Mouse (Mus musculus) liver, embryonic 14.5 days (tissue): Measurements from ENCODE around the gene Hspa1a. TPM values are rescaled to one million over a fixed set of nuclear protein-coding genes. Genes with fewer than 3 reads are reported as not detected.
A peak's percentile ranks its signal among the peaks of the same experiment; 100 is the strongest.

Source experiments
- ATAC-seq: fragments of 200-750 bp; cut with Nextera tagmentation; 2 replicates; pipeline ENCODE4 v1.8.0; 2017; ENCODE audit warnings: moderate number of reproducible peaks, mild to moderate bottlenecking, moderate library complexity; ENCODE audit not compliant: insufficient read depth
- DNase-seq, 3 experiments: peaks; one replicate each; pipeline ENCODE4 v3.0.0-alpha.2; 2012 to 2013; ENCODE audit warnings: low read depth in 3 of 3, low spot score in 3 of 3
- H3K27ac ChIP-seq: fragments of 300-500 bp; sonication (generic); 2 replicates; pipeline ENCODE4 v1.5.1; 2014; ENCODE audit warnings: moderate library complexity, mild to moderate bottlenecking, control low read depth, inconsistent platforms
- H3K27me3 ChIP-seq: fragments of 300-500 bp; sonication (generic); 2 replicates; pipeline ENCODE4 v1.6.1; 2014; ENCODE audit warnings: mild to moderate bottlenecking, low read length, moderate library complexity; ENCODE audit not compliant: control insufficient read depth, insufficient read depth
- H3K36me3 ChIP-seq: fragments of 300-500 bp; sonication (generic); replicated peaks from 2 replicates; pipeline ENCODE4 v1.6.1; 2014; ENCODE audit warnings: low read depth; ENCODE audit not compliant: control insufficient read depth, insufficient read depth
- H3K4me1 ChIP-seq, 2 experiments: fragments of 200-500 bp in 1 of 2; fragments of 300-500 bp in 1 of 2; sonication (generic) in 1 of 2; replicated peaks; 2 replicates each; pipeline ENCODE4 v1.6.1; 2012 to 2014; ENCODE audit warnings: antibody characterized with exemption in 1 of 2, inconsistent platforms in 1 of 2, low read length in 1 of 2; ENCODE audit not compliant: control insufficient read depth in 2 of 2, insufficient read depth in 2 of 2
- H3K4me2 ChIP-seq: fragments of 300-500 bp; sonication (generic); 2 replicates; pipeline ENCODE4 v1.6.1; 2014; ENCODE audit warnings: low read depth, mild to moderate bottlenecking, control low read depth, moderate library complexity
- H3K4me3 ChIP-seq, 2 experiments: fragments of 200-500 bp in 1 of 2; fragments of 300-500 bp in 1 of 2; sonication (generic) in 1 of 2; 2 replicates each; pipeline ENCODE4 v1.5.1; 2012 to 2014; ENCODE audit warnings: low read depth in 2 of 2, low read length in 2 of 2, mild to moderate bottlenecking in 2 of 2, control low read depth in 1 of 2, inconsistent platforms in 1 of 2, moderate library complexity in 1 of 2; ENCODE audit not compliant: insufficient read depth in 1 of 2
- H3K9ac ChIP-seq: fragments of 300-500 bp; sonication (generic); replicated peaks from 2 replicates; pipeline ENCODE4 v1.6.1; 2014; ENCODE audit warnings: mild to moderate bottlenecking, control low read depth, moderate library complexity
- H3K9me3 ChIP-seq: fragments of 300-500 bp; sonication (generic); 2 replicates; pipeline ENCODE4 v1.6.1; 2016; ENCODE audit warnings: low read length, mixed read lengths; ENCODE audit not compliant: control insufficient read depth
- CTCF ChIP-seq: IDR thresholded peaks from 2 replicates; pipeline ENCODE4 v1.5.1; 2016; ENCODE audit warnings: antibody characterized with exemption, low read depth, control low read depth
- EP300 ChIP-seq: IDR thresholded peaks from 2 replicates; pipeline ENCODE4 v1.6.1; 2016; ENCODE audit warnings: antibody characterized with exemption, low read depth
- WGBS: fragments of 180-500 bp; shearing (Covaris S2); extraction: QIAGEN DNeasy Blood & Tissue Kit; methylation state at CpG from one replicate; pipeline ENCODE4 v1.1.7; 2014; ENCODE audit not compliant: insufficient replicate concordance; 5-methylcytosine and 5-hydroxymethylcytosine counted together
- polyA plus RNA-seq, 2 experiments: library from polyadenylated mRNA; depleted of rRNA in 1 of 2; stranded (reverse) in 1 of 2; unstranded in 1 of 2; fragments of >200 nt; fragmentation: Nextera tagmentation in 1 of 2; extraction: Ambion mirVana in 1 of 2; gene quantifications; 2 replicates each; pipeline versions ENCODE4 v1.2.1 to v1.2.3; 2012 to 2014

Gene Hspa1a
- polyA plus RNA-seq, 2 experiments = 0.41 to 0.90 TPM

DNA sequence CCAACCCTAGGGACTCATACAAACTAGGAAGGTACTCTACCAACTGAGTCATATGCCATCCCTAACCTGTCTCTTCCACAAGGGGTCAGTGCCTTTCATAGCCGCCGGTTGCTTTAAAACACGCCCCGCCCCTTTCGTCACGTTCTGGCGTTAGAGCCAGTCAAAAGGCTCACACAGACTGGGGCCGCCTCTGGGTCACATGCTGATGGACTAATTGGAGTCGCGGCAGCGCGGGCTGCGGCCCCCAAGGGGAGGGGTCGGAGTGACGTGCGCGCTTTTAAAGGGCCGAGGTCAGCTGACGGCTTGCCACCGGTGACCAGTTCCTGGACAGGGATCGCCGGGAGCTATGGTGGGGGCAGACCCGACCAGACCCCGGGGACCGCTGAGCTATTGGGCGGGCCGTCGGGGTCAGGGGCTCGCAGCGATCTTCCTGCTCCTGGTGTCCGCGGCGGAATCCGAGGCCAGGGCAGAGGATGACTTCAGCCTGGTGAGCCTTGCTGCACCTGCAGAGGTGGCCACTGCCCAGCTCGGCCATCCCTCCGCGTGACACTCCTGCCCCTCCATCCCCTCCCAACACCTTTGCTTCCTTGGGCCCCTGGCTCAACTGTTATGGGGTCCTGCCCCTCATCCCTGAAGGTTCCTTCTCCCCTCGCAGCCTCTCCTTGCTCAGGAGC lies 40.8 kb downstream of the Hspa1a start, which contains the start of gene Neu1:
Gene Neu1 (plus strand): TSS at position 193 of the 674 bp plus-strand sequence.
- H3K9ac ChIP-seq = peak within 1 kb of the TSS; percentile 58
- peak; percentile 93 for ATAC-seq
- H3K4me2 ChIP-seq = peak within 1 kb of the TSS; percentile 89
- peak; percentile 93 to 95 (median 93) for DNase-seq
- under 1% methylated on average over 38 of the region's 38 CpGs for WGBS
- peaks cover 2 to 5% of the 10 kb centered on the region in 2 experiments; a peak in 3 of 4 replicates for H3K4me1 ChIP-seq
- peak within 1 kb of the TSS; percentile 61 to 62 for H3K4me3 ChIP-seq
- H3K27me3 ChIP-seq = no peaks in the 10 kb centered on the region
- peak; percentile 86 for TF ChIP-seq CTCF
- no peak for TF ChIP-seq EP300
- no peaks in the 10 kb centered on the region for H3K36me3 ChIP-seq
- H3K9me3 ChIP-seq = no peaks in the 10 kb centered on the region
- H3K27ac ChIP-seq = no peak within 1 kb of the TSS

DNA sequence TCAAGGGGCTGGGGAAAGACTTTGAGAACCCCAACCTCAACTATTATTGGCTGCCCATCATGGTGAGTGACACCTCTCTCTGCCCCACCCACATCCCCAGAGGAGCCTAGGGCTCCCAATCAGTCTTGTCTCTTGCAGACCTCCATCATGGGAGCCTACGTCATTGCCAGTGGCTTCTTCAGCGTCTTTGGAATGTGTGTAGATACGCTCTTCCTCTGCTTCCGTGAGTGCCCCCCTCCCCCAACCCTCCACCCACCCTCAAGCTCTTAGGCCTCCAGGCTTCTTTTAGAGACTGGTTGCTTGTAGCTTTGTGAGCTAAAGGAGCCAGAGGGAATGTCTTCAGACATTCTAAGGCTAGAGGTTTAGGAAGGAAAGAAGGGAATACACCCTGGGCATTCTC lies 43.1 kb downstream of the Hspa1a start:
- Histone ChIP-seq H3K4me1 (peaks cover 2 to 5% of the 10 kb centered on the region in 2 experiments; a peak in 3 of 4 replicates), H3K4me2 (no peak overlapping the region), H3K27me3 (no peaks in the 10 kb centered on the region), H3K9me3 (no peaks in the 10 kb centered on the region), H3K27ac (no peak overlapping the region), H3K4me3 (no peak overlapping the region), H3K9ac (no peak overlapping the region), H3K36me3 (no peaks in the 10 kb centered on the region)
- TF ChIP-seq CTCF (no peak), EP300 (no peak)
- ATAC-seq = no peak
- WGBS = 58% methylated on average over 4 of the region's 4 CpGs
- no peak for DNase-seq

DNA sequence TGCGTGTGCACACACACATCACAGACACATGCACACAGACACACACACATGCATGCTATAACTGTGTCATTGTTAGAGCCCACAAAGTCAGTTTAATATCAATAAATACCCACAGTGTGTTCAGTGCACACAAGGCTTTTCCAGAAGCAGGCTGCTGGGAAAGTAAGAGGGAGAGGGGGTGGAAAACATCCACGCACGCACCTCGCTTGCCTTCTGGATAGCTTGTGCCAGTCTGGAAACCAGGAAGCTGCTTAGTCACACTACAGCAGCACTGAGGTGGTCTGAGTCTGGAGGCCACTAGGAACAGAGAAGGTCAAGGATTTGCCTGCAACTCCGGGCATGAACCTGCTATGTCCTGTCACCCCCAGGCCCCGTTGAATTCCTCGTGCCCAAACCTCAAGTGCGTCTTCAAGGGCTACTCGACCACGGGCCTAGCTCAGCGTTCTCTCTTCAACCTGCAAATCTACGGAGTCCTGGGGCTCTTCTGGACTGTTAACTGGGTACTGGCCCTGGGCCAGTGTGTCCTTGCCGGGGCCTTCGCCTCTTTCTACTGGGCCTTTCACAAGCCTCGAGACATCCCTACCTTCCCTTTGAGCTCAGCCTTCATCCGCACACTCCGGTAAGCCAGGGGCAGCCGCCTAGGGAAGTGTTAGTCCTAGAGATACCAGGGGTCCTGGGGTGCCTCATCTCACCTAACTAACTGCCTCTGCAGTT lies 44.5 kb downstream of the Hspa1a start:
- 75% methylated on average over 18 of the region's 18 CpGs for WGBS
- no peak overlapping the region for H3K27ac ChIP-seq
- DNase-seq (no peak), ATAC-seq (no peak)
- no peak overlapping the region for H3K4me2 ChIP-seq
- H3K9ac ChIP-seq = no peak overlapping the region
- TF ChIP-seq EP300 = no peak
- no peak for TF ChIP-seq CTCF
- no peaks in the 10 kb centered on the region for H3K27me3 ChIP-seq
- no peak overlapping the region for H3K4me3 ChIP-seq
- no peaks in the 10 kb centered on the region for H3K36me3 ChIP-seq
- peaks cover under 1 to 7% of the 10 kb centered on the region in 2 experiments; a peak in 3 of 4 replicates for H3K4me1 ChIP-seq
- no peaks in the 10 kb centered on the region for H3K9me3 ChIP-seq

DNA sequence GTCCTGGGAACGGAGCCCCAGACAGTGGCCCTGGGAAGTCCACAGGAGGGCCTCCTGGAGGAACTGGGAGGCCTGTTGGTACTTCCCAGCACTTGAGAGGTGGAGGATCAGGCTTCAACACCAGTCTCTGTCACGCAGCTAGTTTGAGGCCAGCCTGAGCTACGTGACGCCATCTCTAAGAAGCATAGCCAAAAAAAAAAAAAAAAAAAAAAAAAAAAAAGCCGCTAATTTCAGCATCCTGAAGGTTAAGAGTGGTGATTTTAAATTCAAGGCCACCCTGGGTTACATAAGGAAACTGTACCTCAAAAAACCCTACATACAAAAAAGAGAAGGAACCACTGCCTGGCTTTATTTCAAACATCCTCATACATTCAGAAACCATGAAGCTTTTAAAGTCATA lies 47.7 kb downstream of the Hspa1a start:
- 0 out of 4 replicates have a peak, but pooled peaks cover 0 to 2% of the 10 kb centered on the region in 2 experiments for H3K4me1 ChIP-seq
- DNase-seq = no peak

DNA sequence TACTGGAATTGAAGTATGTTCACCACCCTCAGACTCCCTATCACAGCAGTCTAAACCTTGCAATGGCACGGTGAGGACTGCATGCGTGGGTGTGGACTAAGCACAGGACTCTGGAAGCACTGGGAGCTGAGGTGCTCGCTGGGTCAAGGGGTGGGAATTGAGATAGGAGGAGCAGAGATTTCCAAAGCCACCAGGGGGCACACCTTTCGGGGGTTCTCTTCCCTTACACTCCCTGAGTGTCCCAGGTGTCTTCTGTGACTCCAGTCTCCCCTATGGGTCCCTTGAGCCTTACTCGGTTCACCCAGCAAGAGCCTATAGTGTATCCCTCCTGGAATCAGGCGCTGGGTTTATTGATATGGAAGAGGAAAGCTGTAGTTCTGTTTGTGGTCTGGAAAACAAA lies 49.0 kb downstream of the Hspa1a start:
- ATAC-seq = no peak
- no peak overlapping the region for H3K4me3 ChIP-seq
- H3K27me3 ChIP-seq = no peaks in the 10 kb centered on the region
- H3K4me1 ChIP-seq = 0 out of 4 replicates have a peak, but pooled peaks cover 0 to 2% of the 10 kb centered on the region in 2 experiments
- no peak overlapping the region for H3K27ac ChIP-seq
- H3K36me3 ChIP-seq = no peaks in the 10 kb centered on the region
- no peaks in the 10 kb centered on the region for H3K9me3 ChIP-seq
- TF ChIP-seq EP300 (no peak), CTCF (peak; percentile 53)
- H3K4me2 ChIP-seq = no peak overlapping the region
- 44% methylated on average over 6 of the region's 6 CpGs for WGBS
- H3K9ac ChIP-seq = no peak overlapping the region
- DNase-seq = no peak

More for the DNA sequence above, 47.7 kb downstream of the Hspa1a start:
- no peaks in the 10 kb centered on the region for H3K27me3 ChIP-seq
- H3K4me2 ChIP-seq = no peak overlapping the region
- H3K9me3 ChIP-seq = no peaks in the 10 kb centered on the region
- 74% methylated on average over 5 of the region's 5 CpGs for WGBS
- no peak overlapping the region for H3K9ac ChIP-seq
- TF ChIP-seq CTCF (no peak), EP300 (no peak)
- H3K27ac ChIP-seq = no peak overlapping the region
- ATAC-seq = no peak
- H3K4me3 ChIP-seq = no peak overlapping the region
- no peaks in the 10 kb centered on the region for H3K36me3 ChIP-seq

Other genes with a start within 250 kb of the Hspa1a start
Only the 30 nearest of the 43 such genes appear.
- 12.8 and 14.8 TPM in 2 replicates for gene Stk19, start 135.2 kb downstream of the Hspa1a start, polyA plus RNA-seq (2012; rRNA removed)
- gene Stk19, start 135.2 kb downstream of the Hspa1a start, polyA plus RNA-seq (2014; fragmentation: Nextera tagmentation; extraction: Ambion mirVana) = 10.6 and 13.3 TPM in 2 replicates
- gene Dxo, start 135.1 kb downstream of the Hspa1a start, polyA plus RNA-seq (2012; rRNA removed) = 27.7 and 30.6 TPM in 2 replicates
- gene Dxo, start 135.1 kb downstream of the Hspa1a start, polyA plus RNA-seq (2014; fragmentation: Nextera tagmentation; extraction: Ambion mirVana) = 24.0 and 28.1 TPM in 2 replicates
- gene Skiv2l, start 121.9 kb downstream of the Hspa1a start, polyA plus RNA-seq (2012; rRNA removed) = 21.4 and 22.3 TPM in 2 replicates
- 15.0 and 20.2 TPM in 2 replicates for gene Skiv2l, start 121.9 kb downstream of the Hspa1a start, polyA plus RNA-seq (2014; fragmentation: Nextera tagmentation; extraction: Ambion mirVana)
- 26.9 and 37.5 TPM in 2 replicates for gene Nelfe, start 121.8 kb downstream of the Hspa1a start, polyA plus RNA-seq (2012; rRNA removed)
- gene Nelfe, start 121.8 kb downstream of the Hspa1a start, polyA plus RNA-seq (2014; fragmentation: Nextera tagmentation; extraction: Ambion mirVana) = 42.7 and 49.2 TPM in 2 replicates
- 103 and 159 TPM in 2 replicates for gene Cfb, start 109.6 kb downstream of the Hspa1a start, polyA plus RNA-seq (2012; rRNA removed)
- 138 and 146 TPM in 2 replicates for gene Cfb, start 109.6 kb downstream of the Hspa1a start, polyA plus RNA-seq (2014; fragmentation: Nextera tagmentation; extraction: Ambion mirVana)
- gene Zbtb12, start 92.7 kb downstream of the Hspa1a start, polyA plus RNA-seq (2012; rRNA removed) = 5.1 and 6.2 TPM in 2 replicates
- gene Zbtb12, start 92.7 kb downstream of the Hspa1a start, polyA plus RNA-seq (2014; fragmentation: Nextera tagmentation; extraction: Ambion mirVana) = 0.10 and 0.14 TPM in 2 replicates
- 0.02 TPM in 2 replicates for gene Gm20547, start 90.1 kb downstream of the Hspa1a start, polyA plus RNA-seq (2012; rRNA removed)
- gene Gm20547, start 90.1 kb downstream of the Hspa1a start, polyA plus RNA-seq (2014; fragmentation: Nextera tagmentation; extraction: Ambion mirVana) = not detected in 2 replicates
- 14.6 and 15.6 TPM in 2 replicates for gene C2, start 73.9 kb downstream of the Hspa1a start, polyA plus RNA-seq (2012; rRNA removed)
- 14.1 and 15.8 TPM in 2 replicates for gene C2, start 73.9 kb downstream of the Hspa1a start, polyA plus RNA-seq (2014; fragmentation: Nextera tagmentation; extraction: Ambion mirVana)
- gene Ehmt2, start 73.7 kb downstream of the Hspa1a start, polyA plus RNA-seq (2012; rRNA removed) = 28.5 and 29.7 TPM in 2 replicates
- 10.2 TPM in 2 replicates for gene Ehmt2, start 73.7 kb downstream of the Hspa1a start, polyA plus RNA-seq (2014; fragmentation: Nextera tagmentation; extraction: Ambion mirVana)
- gene Slc44a4, start 57.7 kb downstream of the Hspa1a start, polyA plus RNA-seq (2012; rRNA removed) = 1.0 and 1.6 TPM in 2 replicates
- 2.5 and 2.7 TPM in 2 replicates for gene Slc44a4, start 57.7 kb downstream of the Hspa1a start, polyA plus RNA-seq (2014; fragmentation: Nextera tagmentation; extraction: Ambion mirVana)
- 9.7 and 11.0 TPM in 2 replicates for gene Neu1, start 40.9 kb downstream of the Hspa1a start, polyA plus RNA-seq (2012; rRNA removed)
- 10.1 and 10.4 TPM in 2 replicates for gene Neu1, start 40.9 kb downstream of the Hspa1a start, polyA plus RNA-seq (2014; fragmentation: Nextera tagmentation; extraction: Ambion mirVana)
- 1.5 and 3.5 TPM in 2 replicates for gene Hspa1b, start 12.9 kb downstream of the Hspa1a start, polyA plus RNA-seq (2012; rRNA removed)
- gene Hspa1b, start 12.9 kb downstream of the Hspa1a start, polyA plus RNA-seq (2014; fragmentation: Nextera tagmentation; extraction: Ambion mirVana) = not detected in 2 replicates
- gene Gm20481, start 2.2 kb downstream of the Hspa1a start, polyA plus RNA-seq (2012; rRNA removed) = not detected in 2 replicates
- gene Gm20481, start 2.2 kb downstream of the Hspa1a start, polyA plus RNA-seq (2014; fragmentation: Nextera tagmentation; extraction: Ambion mirVana) = not detected in 2 replicates
- 0.02 TPM in 1 of 2 replicates, not detected in the other for gene Hspa1l, start 547 bp upstream of the Hspa1a start, polyA plus RNA-seq (2012; rRNA removed)
- 0.19 and 0.25 TPM in 2 replicates for gene Hspa1l, start 547 bp upstream of the Hspa1a start, polyA plus RNA-seq (2014; fragmentation: Nextera tagmentation; extraction: Ambion mirVana)
- 81.5 and 121 TPM in 2 replicates for gene Lsm2, start 9.7 kb upstream of the Hspa1a start, polyA plus RNA-seq (2012; rRNA removed)
- 122 and 132 TPM in 2 replicates for gene Lsm2, start 9.7 kb upstream of the Hspa1a start, polyA plus RNA-seq (2014; fragmentation: Nextera tagmentation; extraction: Ambion mirVana)
- gene Vars, start 28.8 kb upstream of the Hspa1a start, polyA plus RNA-seq (2012; rRNA removed) = 58.2 and 67.6 TPM in 2 replicates
- 61.7 and 77.3 TPM in 2 replicates for gene Vars, start 28.8 kb upstream of the Hspa1a start, polyA plus RNA-seq (2014; fragmentation: Nextera tagmentation; extraction: Ambion mirVana)
- gene Vwa7, start 44.4 kb upstream of the Hspa1a start, polyA plus RNA-seq (2012; rRNA removed) = 0.12 and 0.18 TPM in 2 replicates
- 0.09 TPM in 1 of 2 replicates, not detected in the other for gene Vwa7, start 44.4 kb upstream of the Hspa1a start, polyA plus RNA-seq (2014; fragmentation: Nextera tagmentation; extraction: Ambion mirVana)
- 2.3 and 2.7 TPM in 2 replicates for gene Sapcd1, start 55.9 kb upstream of the Hspa1a start, polyA plus RNA-seq (2012; rRNA removed)
- 2.5 and 2.7 TPM in 2 replicates for gene Sapcd1, start 55.9 kb upstream of the Hspa1a start, polyA plus RNA-seq (2014; fragmentation: Nextera tagmentation; extraction: Ambion mirVana)
- gene Msh5, start 74.6 kb upstream of the Hspa1a start, polyA plus RNA-seq (2012; rRNA removed) = 3.3 and 4.3 TPM in 2 replicates
- 2.3 and 2.9 TPM in 2 replicates for gene Msh5, start 74.6 kb upstream of the Hspa1a start, polyA plus RNA-seq (2014; fragmentation: Nextera tagmentation; extraction: Ambion mirVana)
- 76.4 and 78.0 TPM in 2 replicates for gene Clic1, start 77.8 kb upstream of the Hspa1a start, polyA plus RNA-seq (2012; rRNA removed)
- 38.1 and 39.9 TPM in 2 replicates for gene Clic1, start 77.8 kb upstream of the Hspa1a start, polyA plus RNA-seq (2014; fragmentation: Nextera tagmentation; extraction: Ambion mirVana)
- 12.0 and 12.3 TPM in 2 replicates for gene Ddah2, start 86.9 kb upstream of the Hspa1a start, polyA plus RNA-seq (2012; rRNA removed)
- gene Ddah2, start 86.9 kb upstream of the Hspa1a start, polyA plus RNA-seq (2014; fragmentation: Nextera tagmentation; extraction: Ambion mirVana) = 16.1 and 17.3 TPM in 2 replicates
- gene Ly6g6c, start 93.2 kb upstream of the Hspa1a start, polyA plus RNA-seq (2012; rRNA removed) = 0.26 and 0.48 TPM in 2 replicates
- 0.24 and 0.37 TPM in 2 replicates for gene Ly6g6c, start 93.2 kb upstream of the Hspa1a start, polyA plus RNA-seq (2014; fragmentation: Nextera tagmentation; extraction: Ambion mirVana)
- gene Mpig6b, start 94.0 kb upstream of the Hspa1a start, polyA plus RNA-seq (2012; rRNA removed) = 2.3 and 2.6 TPM in 2 replicates
- 4.0 and 6.6 TPM in 2 replicates for gene Mpig6b, start 94.0 kb upstream of the Hspa1a start, polyA plus RNA-seq (2014; fragmentation: Nextera tagmentation; extraction: Ambion mirVana)
- gene Ly6g6e, start 104.7 kb upstream of the Hspa1a start, polyA plus RNA-seq (2012; rRNA removed) = 0.08 and 0.32 TPM in 2 replicates
- gene Ly6g6e, start 104.7 kb upstream of the Hspa1a start, polyA plus RNA-seq (2014; fragmentation: Nextera tagmentation; extraction: Ambion mirVana) = not detected in 2 replicates
- gene Ly6g6d, start 105.9 kb upstream of the Hspa1a start, polyA plus RNA-seq (2012; rRNA removed) = 0.95 and 1.2 TPM in 2 replicates
- 0.28 and 0.77 TPM in 2 replicates for gene Ly6g6d, start 105.9 kb upstream of the Hspa1a start, polyA plus RNA-seq (2014; fragmentation: Nextera tagmentation; extraction: Ambion mirVana)
- gene Ly6g6f, start 113.5 kb upstream of the Hspa1a start, polyA plus RNA-seq (2012; rRNA removed) = 4.1 and 5.1 TPM in 2 replicates
- gene Ly6g6f, start 113.5 kb upstream of the Hspa1a start, polyA plus RNA-seq (2014; fragmentation: Nextera tagmentation; extraction: Ambion mirVana) = 5.0 and 6.3 TPM in 2 replicates
- gene Abhd16a, start 117.1 kb upstream of the Hspa1a start, polyA plus RNA-seq (2012; rRNA removed) = 29.1 and 30.0 TPM in 2 replicates
- 42.3 and 44.3 TPM in 2 replicates for gene Abhd16a, start 117.1 kb upstream of the Hspa1a start, polyA plus RNA-seq (2014; fragmentation: Nextera tagmentation; extraction: Ambion mirVana)
- not detected in 2 replicates for gene Ly6g5c, start 136.1 kb upstream of the Hspa1a start, polyA plus RNA-seq (2012; rRNA removed)
- not detected in 2 replicates for gene Ly6g5c, start 136.1 kb upstream of the Hspa1a start, polyA plus RNA-seq (2014; fragmentation: Nextera tagmentation; extraction: Ambion mirVana)
- 0.57 and 0.70 TPM in 2 replicates for gene Ly6g5b, start 143.3 kb upstream of the Hspa1a start, polyA plus RNA-seq (2012; rRNA removed)
- gene Ly6g5b, start 143.3 kb upstream of the Hspa1a start, polyA plus RNA-seq (2014; fragmentation: Nextera tagmentation; extraction: Ambion mirVana) = 0.27 TPM in 1 of 2 replicates, not detected in the other
- gene Gpank1, start 149.3 kb upstream of the Hspa1a start, polyA plus RNA-seq (2012; rRNA removed) = 8.9 and 10.0 TPM in 2 replicates
- 12.2 and 12.7 TPM in 2 replicates for gene Gpank1, start 149.3 kb upstream of the Hspa1a start, polyA plus RNA-seq (2014; fragmentation: Nextera tagmentation; extraction: Ambion mirVana)